8 mouse cellular contexts compared by ENCODE assay signal in genomic region chr8:70628986-70629490, GRCm38 (mm10). TPM values are rescaled to one million over a fixed set of nuclear protein-coding genes. Genes with fewer than 3 reads are reported as not detected.
DNase-seq lines count a peak whose midpoint lies in the region; ATAC-seq and TF ChIP-seq lines count a peak whose summit lies in the region.
"Had no signal": no experiment of that assay in that cellular context is flagged by ENCODE, and none has a peak within 500 bp of the region (broad histone marks: within the 10 kb centered on the region; RNA-seq: fewer than 3 reads in every experiment).

No protein-coding gene starts in this region.

- H3K27ac ChIP-seq in lung, embryonic 14.5 days (ENCODE audit: low read depth) = peak overlapping the region; percentile 43; the same call in 1 of the 2 replicates
- H3K27ac ChIP-seq in forebrain, embryonic 13.5 days = peak overlapping the region; percentile 72
- no peak overlapping the region for H3K27ac ChIP-seq in limb, embryonic 11.5 days (replicated peaks; ENCODE audit: low read depth, low read length)
- H3K27ac ChIP-seq in neural tube, embryonic 15.5 days (replicated peaks) = peak overlapping the region; percentile 76

- no peak for ATAC-seq in lung, embryonic 14.5 days (ENCODE audit: insufficient read depth)
- no peak for ATAC-seq in forebrain, embryonic 13.5 days
- ATAC-seq in limb, embryonic 11.5 days (ENCODE audit: insufficient number of reproducible peaks, low FRiP score, low TSS enrichment, low read depth) = no peak
- peak; percentile 1; the same call in 1 of the 2 replicates for ATAC-seq in neural tube, embryonic 15.5 days (ENCODE audit: low FRiP score)

- 50% methylated on average over 7 of the region's 7 CpGs for WGBS in lung, embryonic 14.5 days
- WGBS in forebrain, embryonic 13.5 days = 59% methylated on average over 7 of the region's 7 CpGs
- 56% methylated on average over 7 of the region's 7 CpGs for WGBS in limb, embryonic 11.5 days
- WGBS in neural tube, embryonic 15.5 days = 59% methylated on average over 7 of the region's 7 CpGs

- H3K4me3 ChIP-seq in lung, embryonic 14.5 days (ENCODE audit: low read depth, low read length) = peak overlapping the region; percentile 46
- peak overlapping the region; percentile 48 for H3K4me3 ChIP-seq in forebrain, embryonic 13.5 days
- peak overlapping the region; percentile 40; the same call in 1 of the 2 replicates for H3K4me3 ChIP-seq in limb, embryonic 11.5 days (ENCODE audit: low read depth, low read length)
- peak overlapping the region; percentile 50 for H3K4me3 ChIP-seq in neural tube, embryonic 15.5 days (replicated peaks)

- H3K27me3 ChIP-seq in lung, embryonic 14.5 days (ENCODE audit: insufficient read depth, low read length) = 0 out of 2 replicates have a peak, but pooled peaks cover 10% of the 10 kb centered on the region
- H3K27me3 ChIP-seq in forebrain, embryonic 13.5 days = peaks cover 20% of the 10 kb centered on the region
- H3K27me3 ChIP-seq in limb, embryonic 11.5 days (ENCODE audit: control insufficient read depth, insufficient read depth, low read length) = peaks cover 11% of the 10 kb centered on the region
- H3K27me3 ChIP-seq in neural tube, embryonic 15.5 days (replicated peaks) = peaks cover 9% of the 10 kb centered on the region; the same call in 1 of the 2 replicates

- H3K9me3 ChIP-seq in lung, embryonic 14.5 days (ENCODE audit: low read depth, low read length) = no peaks in the 10 kb centered on the region
- H3K9me3 ChIP-seq in forebrain, embryonic 13.5 days (replicated peaks) = no peaks in the 10 kb centered on the region
- no peaks in the 10 kb centered on the region for H3K9me3 ChIP-seq in limb, embryonic 11.5 days (ENCODE audit: control insufficient read depth, low read length)
- H3K9me3 ChIP-seq in neural tube, embryonic 15.5 days (replicated peaks) = no peaks in the 10 kb centered on the region

- peak overlapping the region; percentile 51; the same call in 1 of the 2 replicates for H3K9ac ChIP-seq in lung, embryonic 14.5 days
- H3K9ac ChIP-seq in forebrain, embryonic 13.5 days = peak overlapping the region; percentile 47
- peak overlapping the region; percentile 49; the same call in 1 of the 2 replicates for H3K9ac ChIP-seq in limb, embryonic 11.5 days (ENCODE audit: low read length)
- peak overlapping the region; percentile 49 for H3K9ac ChIP-seq in neural tube, embryonic 15.5 days (replicated peaks)

- no peaks in the 10 kb centered on the region for H3K36me3 ChIP-seq in lung, embryonic 14.5 days (ENCODE audit: insufficient read depth)
- no peaks in the 10 kb centered on the region for H3K36me3 ChIP-seq in forebrain, embryonic 13.5 days (ENCODE audit: poor library complexity, severe bottlenecking)
- no peaks in the 10 kb centered on the region for H3K36me3 ChIP-seq in limb, embryonic 11.5 days (ENCODE audit: control insufficient read depth, insufficient read depth, low read length)
- H3K36me3 ChIP-seq in neural tube, embryonic 15.5 days = no peaks in the 10 kb centered on the region

- intact Hi-C loops in left cerebral cortex, postnatal 36 days (cut with DNase I) = loop anchor here (5.0 kb wide), 1 partner anchor 33 kb away; the partner anchor contains the start of gene Pgpep1

- H3K4me1 ChIP-seq in lung, embryonic 14.5 days (ENCODE audit: insufficient read depth) = peaks cover 6% of the 10 kb centered on the region; the same call in 1 of the 2 replicates
- peaks cover 22% of the 10 kb centered on the region for H3K4me1 ChIP-seq in forebrain, embryonic 13.5 days
- H3K4me1 ChIP-seq in limb, embryonic 11.5 days (ENCODE audit: control insufficient read depth, insufficient read depth, low read length) = peaks cover 9% of the 10 kb centered on the region; the same call in 1 of the 2 replicates
- H3K4me1 ChIP-seq in neural tube, embryonic 15.5 days = peaks cover 25% of the 10 kb centered on the region

- H3K4me2 ChIP-seq in lung, embryonic 14.5 days = peak overlapping the region; percentile 68
- H3K4me2 ChIP-seq in forebrain, embryonic 13.5 days = peak overlapping the region; percentile 64
- H3K4me2 ChIP-seq in limb, embryonic 11.5 days (ENCODE audit: low read depth, severe bottlenecking) = peak overlapping the region; percentile 61
- H3K4me2 ChIP-seq in neural tube, embryonic 15.5 days = peak overlapping the region; percentile 78

- no peak for TF ChIP-seq CTCF in lung, embryonic 14.5 days (IDR thresholded peaks at IDR 0.05; ENCODE audit: low read depth)

- no peak for DNase-seq in lung, embryonic 14.5 days
- no peak for DNase-seq in lung, postnatal 4 days
- DNase-seq in limb, embryonic 11.5 days (ENCODE audit: low spot score) = no peak
- DNase-seq in right cerebral cortex, postnatal 10 days (ENCODE audit: low spot score in 2 of 2) = no peak
- DNase-seq in left cerebral cortex, postnatal 36 days (ENCODE audit: low spot score in 2 of 2) = no peak

RNA-seq across cellular contexts. Expression of gene Gdf15, which starts 3.2 kb away (rescaled TPM):
- polyA plus RNA-seq in lung, embryonic 14.5 days (2014; fragmentation: Nextera tagmentation; extraction: Ambion mirVana) = 0.12 and 0.22 TPM in 2 replicates
- 0.15 TPM in 1 of 2 replicates, not detected in the other for polyA plus RNA-seq in forebrain, embryonic 13.5 days (2015; fragmentation: Nextera tagmentation; extraction: Ambion mirVana)
- 0.15 TPM in 1 of 2 replicates, not detected in the other for polyA plus RNA-seq in limb, embryonic 11.5 days (2014; fragmentation: Nextera tagmentation; extraction: Ambion mirVana)
- polyA plus RNA-seq in neural tube, embryonic 15.5 days (2015; fragmentation: Nextera tagmentation; extraction: Ambion mirVana) = 0.22 TPM in 2 replicates
- total RNA-seq in left cerebral cortex, postnatal 36 days (2021) = not detected
- polyA plus RNA-seq: activated CD4-positive, CD25-positive, alpha-beta regulatory T cell, adult 4 months had no signal

RNA-seq across cellular contexts. Expression of gene Lrrc25, which starts 13.1 kb away (rescaled TPM):
- 1.9 TPM in 2 replicates for polyA plus RNA-seq in lung, embryonic 14.5 days (2014; fragmentation: Nextera tagmentation; extraction: Ambion mirVana)
- polyA plus RNA-seq in forebrain, embryonic 13.5 days (2015; fragmentation: Nextera tagmentation; extraction: Ambion mirVana) = 0.65 and 0.68 TPM in 2 replicates
- 0.57 TPM in 2 replicates for polyA plus RNA-seq in limb, embryonic 11.5 days (2014; fragmentation: Nextera tagmentation; extraction: Ambion mirVana)
- polyA plus RNA-seq in neural tube, embryonic 15.5 days (2015; fragmentation: Nextera tagmentation; extraction: Ambion mirVana) = 1.5 and 2.6 TPM in 2 replicates
- 1 to 10 TPM in 1 of 2 experiments, under 1 TPM in 1; 0.44 to 1.2 TPM for total RNA-seq in left cerebral cortex, postnatal 36 days (2021)

RNA-seq across cellular contexts. Expression of gene Ssbp4, which starts 20.4 kb away (rescaled TPM):
- 127 and 143 TPM in 2 replicates for polyA plus RNA-seq in lung, embryonic 14.5 days (2014; fragmentation: Nextera tagmentation; extraction: Ambion mirVana)
- polyA plus RNA-seq in forebrain, embryonic 13.5 days (2015; fragmentation: Nextera tagmentation; extraction: Ambion mirVana) = 81.9 and 101 TPM in 2 replicates
- polyA plus RNA-seq in limb, embryonic 11.5 days (2014; fragmentation: Nextera tagmentation; extraction: Ambion mirVana) = 167 and 177 TPM in 2 replicates
- polyA plus RNA-seq in neural tube, embryonic 15.5 days (2015; fragmentation: Nextera tagmentation; extraction: Ambion mirVana) = 170 and 175 TPM in 2 replicates
- 100 to 1,000 TPM; 257 to 265 TPM for total RNA-seq in left cerebral cortex, postnatal 36 days (2021)

RNA-seq across cellular contexts. Expression of gene Pgpep1, which starts 31.1 kb away (rescaled TPM):
- polyA plus RNA-seq in lung, embryonic 14.5 days (2014; fragmentation: Nextera tagmentation; extraction: Ambion mirVana) = 46.6 and 48.2 TPM in 2 replicates
- polyA plus RNA-seq in forebrain, embryonic 13.5 days (2015; fragmentation: Nextera tagmentation; extraction: Ambion mirVana) = 64.6 and 80.8 TPM in 2 replicates
- polyA plus RNA-seq in limb, embryonic 11.5 days (2014; fragmentation: Nextera tagmentation; extraction: Ambion mirVana) = 48.9 and 59.4 TPM in 2 replicates
- polyA plus RNA-seq in neural tube, embryonic 15.5 days (2015; fragmentation: Nextera tagmentation; extraction: Ambion mirVana) = 78.6 TPM in 2 replicates
- total RNA-seq in left cerebral cortex, postnatal 36 days (2021) = 10 to 100 TPM; 11.6 to 17.2 TPM

RNA-seq across cellular contexts. Expression of gene Isyna1, which starts 34.9 kb away (rescaled TPM):
- 91.6 and 107 TPM in 2 replicates for polyA plus RNA-seq in lung, embryonic 14.5 days (2014; fragmentation: Nextera tagmentation; extraction: Ambion mirVana)
- 87.1 and 105 TPM in 2 replicates for polyA plus RNA-seq in forebrain, embryonic 13.5 days (2015; fragmentation: Nextera tagmentation; extraction: Ambion mirVana)
- 100 and 114 TPM in 2 replicates for polyA plus RNA-seq in limb, embryonic 11.5 days (2014; fragmentation: Nextera tagmentation; extraction: Ambion mirVana)
- 137 and 142 TPM in 2 replicates for polyA plus RNA-seq in neural tube, embryonic 15.5 days (2015; fragmentation: Nextera tagmentation; extraction: Ambion mirVana)
- 10 to 100 TPM; 47.5 to 53.0 TPM for total RNA-seq in left cerebral cortex, postnatal 36 days (2021)
